Mouse (Mus musculus) liver, embryonic 11.5 days (tissue): ENCODE measurements at regions not wholly inside any gene's neighbourhood (a gene's known extent, or its start where the extent isn't known, plus 50 kb on each side); places are given as distances from the start of the nearest gene placed in this dataset.

Experiments
- ATAC-seq: fragments of 200-750 bp; cut with Nextera tagmentation; replicated peaks from 2 replicates; pipeline ENCODE4 v1.8.0; 2017; ENCODE audit warnings: moderate number of reproducible peaks, mild to moderate bottlenecking, moderate TSS enrichment, moderate library complexity; ENCODE audit not compliant: low FRiP score
- DNase-seq: peaks from one replicate; pipeline ENCODE4 v3.0.0-alpha.2; 2017; ENCODE audit warnings: low spot score
- H3K27ac ChIP-seq: fragments of 300-500 bp; sonication (generic); 2 replicates; pipeline ENCODE4 v1.5.1; 2014; ENCODE audit warnings: mild to moderate bottlenecking, low read depth, low read length, control low read depth
- H3K27me3 ChIP-seq: fragments of 300-500 bp; sonication (generic); replicated peaks from 2 replicates; pipeline ENCODE4 v1.6.1; 2014; ENCODE audit warnings: low read length, mixed read lengths; ENCODE audit not compliant: control insufficient read depth, insufficient read depth
- H3K36me3 ChIP-seq: fragments of 300-500 bp; sonication (generic); 2 replicates; pipeline ENCODE4 v1.6.1; 2014; ENCODE audit warnings: mild to moderate bottlenecking, low read length, moderate library complexity, mixed read lengths; ENCODE audit not compliant: control insufficient read depth, insufficient read depth
- H3K4me1 ChIP-seq: fragments of 300-500 bp; sonication (generic); replicated peaks from 2 replicates; pipeline ENCODE4 v1.6.1; 2014; ENCODE audit warnings: low read length, mixed read lengths; ENCODE audit not compliant: control insufficient read depth, insufficient read depth
- H3K4me2 ChIP-seq: fragments of 300-500 bp; sonication (generic); 2 replicates; pipeline ENCODE4 v1.6.1; 2014; ENCODE audit warnings: mild to moderate bottlenecking, control low read depth, moderate library complexity
- H3K4me3 ChIP-seq: fragments of 300-500 bp; sonication (generic); 2 replicates; pipeline ENCODE4 v1.5.1; 2014; ENCODE audit warnings: low read depth, low read length, control low read depth
- H3K9ac ChIP-seq: fragments of 300-500 bp; sonication (generic); 2 replicates; pipeline ENCODE4 v1.6.1; 2014; ENCODE audit warnings: low read depth, low read length, control low read depth
- H3K9me3 ChIP-seq: fragments of 300-500 bp; sonication (generic); 2 replicates; pipeline ENCODE4 v1.6.1; 2016; ENCODE audit warnings: low read length, inconsistent platforms, mixed read lengths; ENCODE audit not compliant: control insufficient read depth
- WGBS: fragments of 180-500 bp; shearing (Covaris S2); extraction: QIAGEN DNeasy Blood & Tissue Kit; methylation state at CpG from one replicate; pipeline ENCODE4 v1.1.7; 2014; 5-methylcytosine and 5-hydroxymethylcytosine counted together

GRCm38 (mm10) chr2:105615891-105616733 is 52.6 kb upstream of the Pax6 start:
- H3K4me3 ChIP-seq: no peak overlapping the region
- H3K27ac ChIP-seq: no peak overlapping the region
- no peak overlapping the region; the same call in 1 of the 2 replicates for H3K4me2 ChIP-seq
- no peak overlapping the region for H3K9ac ChIP-seq
- H3K27me3 ChIP-seq: peaks cover 6% of the 10 kb centered on the region
- ATAC-seq (peak; percentile 19; the same call in 1 of the 2 replicates), DNase-seq (peak; percentile 38)
- no peaks in the 10 kb centered on the region for H3K4me1 ChIP-seq
- no peaks in the 10 kb centered on the region for H3K36me3 ChIP-seq
- 38% methylated on average over 18 of the region's 18 CpGs for WGBS
- H3K9me3 ChIP-seq: no peaks in the 10 kb centered on the region
